Mouse (Mus musculus) hindbrain, embryonic 13.5 days (tissue): ENCODE results near the gene Map3k9. TPM values are rescaled to one million over a fixed set of nuclear protein-coding genes. Genes with fewer than 3 reads are reported as not detected.

Experiments used
- polyA plus RNA-seq: library from polyadenylated mRNA; unstranded; fragments of >200 nt; fragmentation: Nextera tagmentation; extraction: Ambion mirVana; gene quantifications from 2 replicates; pipeline ENCODE4 v1.2.1, GENCODE M21; 2015

Map3k9 gene
- polyA plus RNA-seq, 1 experiment from 2014 or later: 8.8 TPM

Other genes starting within 250 kb of the Map3k9 start
- 32.0 and 37.7 TPM in 2 replicates for gene Gm20498, start 248.3 kb downstream of the Map3k9 start, polyA plus RNA-seq
- gene Synj2bp, start 248.3 kb downstream of the Map3k9 start, polyA plus RNA-seq: 37.5 and 39.7 TPM in 2 replicates
- 0.93 and 1.00 TPM in 2 replicates for gene Adam21, start 212.7 kb downstream of the Map3k9 start, polyA plus RNA-seq
- gene Med6, start 186.2 kb downstream of the Map3k9 start, polyA plus RNA-seq: 50.1 and 51.9 TPM in 2 replicates
- gene Ttc9, start 149.9 kb downstream of the Map3k9 start, polyA plus RNA-seq: 8.7 and 9.6 TPM in 2 replicates
- gene Pcnx, start 78.8 kb upstream of the Map3k9 start, polyA plus RNA-seq: 10.1 and 10.5 TPM in 2 replicates